Mouse (Mus musculus): ENCODE results near the gene Nkx2-3. TPM values are rescaled to one million over a fixed set of nuclear protein-coding genes. Genes with fewer than 3 reads are reported as not detected.

The Nkx2-3 gene
- not detected in 2 replicates for polyA plus RNA-seq (2012; rRNA removed)

DNA sequence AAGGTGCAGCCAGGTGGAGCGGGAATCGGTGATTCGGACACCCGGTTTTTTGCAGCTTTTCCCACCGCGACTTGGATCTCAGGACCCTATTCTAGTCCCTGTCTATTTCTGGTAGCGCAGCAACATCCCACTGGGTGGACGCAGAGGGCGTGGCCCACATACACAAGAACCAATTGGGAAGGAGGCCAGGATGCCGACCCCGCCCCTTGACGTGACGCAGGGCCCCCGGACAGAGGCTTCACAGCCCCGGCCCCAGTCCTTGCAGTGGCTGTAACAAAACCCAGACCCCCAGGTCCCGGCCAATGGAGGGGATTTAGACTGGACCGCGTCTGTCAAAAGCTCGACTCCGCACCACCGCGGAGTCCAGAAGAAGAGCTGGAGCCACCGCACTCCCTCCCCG, at the start of gene Nkx2-3:
Gene Nkx2-3, plus strand, starts transcription at position 275 of the 400 bp plus-strand sequence.

Other genes with a start within 250 kb of the Nkx2-3 start
- 0.03 and 0.08 TPM in 2 replicates for gene Hpse2, start 224.0 kb upstream of the Nkx2-3 start, polyA plus RNA-seq (2012; rRNA removed)
- gene Cnnm1, start 171.9 kb upstream of the Nkx2-3 start, polyA plus RNA-seq (2012; rRNA removed) = 6.7 and 8.8 TPM in 2 replicates
- 35.6 and 47.0 TPM in 2 replicates for gene Got1, start 87.7 kb upstream of the Nkx2-3 start, polyA plus RNA-seq (2012; rRNA removed)
- 152 and 176 TPM in 2 replicates for gene Slc25a28, start 62.6 kb downstream of the Nkx2-3 start, polyA plus RNA-seq (2012; rRNA removed)
- 5.8 and 6.5 TPM in 2 replicates for gene Entpd7, start 77.3 kb downstream of the Nkx2-3 start, polyA plus RNA-seq (2012; rRNA removed)
- gene Cutc, start 140.7 kb downstream of the Nkx2-3 start, polyA plus RNA-seq (2012; rRNA removed) = 3.3 and 4.4 TPM in 2 replicates
- gene Cox15, start 140.7 kb downstream of the Nkx2-3 start, polyA plus RNA-seq (2012; rRNA removed) = 11.6 and 14.9 TPM in 2 replicates
- gene Abcc2, start 169.9 kb downstream of the Nkx2-3 start, polyA plus RNA-seq (2012; rRNA removed) = 0.28 and 0.41 TPM in 2 replicates